Mouse (Mus musculus): ENCODE data around the gene Cdh23.

Cdh23 gene

DNA sequence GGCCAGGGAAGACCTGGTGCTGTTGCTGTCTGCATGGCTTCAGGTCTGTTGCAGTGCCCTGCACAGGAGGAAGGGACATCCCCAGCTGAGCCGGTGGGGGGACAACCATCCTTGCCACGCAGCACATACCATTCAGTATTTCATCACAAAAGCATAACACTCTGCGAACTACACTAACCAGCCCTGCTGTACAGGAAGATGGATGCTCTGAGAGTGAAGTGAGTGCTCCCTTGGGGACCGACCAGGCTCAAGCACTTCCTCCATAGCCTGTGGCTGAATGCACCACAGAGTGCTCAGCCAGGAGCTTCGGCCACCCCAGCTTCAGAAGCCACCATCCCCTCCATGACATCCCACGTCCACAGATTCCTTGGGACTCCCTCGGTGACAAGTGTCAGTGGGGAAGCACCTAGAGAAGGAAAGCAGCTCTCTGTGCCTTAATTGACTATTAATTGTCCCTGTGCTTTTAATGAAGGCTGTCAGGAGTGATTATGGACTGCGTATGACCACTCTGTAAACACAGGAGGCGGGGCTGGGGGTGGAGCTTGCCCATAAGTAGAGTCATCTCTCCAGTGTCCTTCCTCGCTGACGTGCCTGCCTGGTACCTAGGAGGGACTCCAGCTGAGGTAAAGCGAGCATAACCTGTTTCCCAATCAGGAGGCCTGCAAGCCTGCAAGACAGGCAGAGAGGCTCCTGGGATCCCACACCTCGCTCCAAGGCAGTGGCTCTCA lies 60.6 kb downstream of the Cdh23 start:
- DNase-seq (ENCODE audit: low read depth, low spot score), result no peak

GRCm38 (mm10) chr10:60634391-60634790 lies 61.9 kb downstream of the Cdh23 start:
- DNase-seq (ENCODE audit: low read depth, low spot score), result no peak

GRCm38 (mm10) chr10:60626086-60626485 lies 70.2 kb downstream of the Cdh23 start:
- no peak for DNase-seq (ENCODE audit: low read depth, low spot score)

DNA sequence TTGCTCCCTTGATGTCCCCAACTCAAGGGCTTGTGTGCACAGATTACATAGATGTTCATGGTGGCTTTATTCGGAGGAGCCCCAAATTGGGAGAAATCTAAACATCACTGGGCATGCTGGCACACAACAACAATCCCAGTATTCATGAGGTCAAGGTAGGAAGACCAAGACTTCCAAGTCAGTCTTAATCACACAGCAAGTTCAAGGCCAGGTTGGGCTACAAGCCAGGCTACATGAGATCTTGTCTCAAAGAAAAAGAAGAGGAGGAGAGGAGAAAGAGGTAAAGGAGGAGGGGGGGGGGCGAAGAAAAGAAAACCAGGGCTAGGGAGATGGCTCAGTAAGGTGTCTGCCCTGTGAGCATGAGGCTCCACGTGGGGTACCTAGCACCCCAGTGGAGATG lies 70.8 kb downstream of the Cdh23 start:
- DNase-seq (ENCODE audit: low read depth, low spot score), result no peak

DNA sequence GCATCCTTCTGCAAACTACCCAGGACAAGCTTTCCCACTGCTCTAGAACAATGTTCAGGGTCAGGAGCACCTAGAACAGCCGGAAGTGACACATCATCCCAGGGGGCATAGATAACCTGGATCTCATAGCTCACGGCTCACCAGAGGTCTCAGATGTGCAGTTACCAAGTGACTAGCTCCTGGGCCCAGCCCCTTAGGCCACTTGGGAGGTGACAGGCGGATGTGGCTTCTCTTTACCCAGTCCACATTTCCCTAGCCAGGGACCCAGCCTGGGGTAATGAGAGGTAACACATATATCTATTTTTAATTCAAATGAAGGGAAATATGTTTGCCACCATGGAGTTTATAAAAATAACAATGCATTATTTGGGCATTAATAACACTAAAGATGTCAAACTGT lies 71.3 kb downstream of the Cdh23 start:
- no peak for DNase-seq (ENCODE audit: low read depth, low spot score)

DNA sequence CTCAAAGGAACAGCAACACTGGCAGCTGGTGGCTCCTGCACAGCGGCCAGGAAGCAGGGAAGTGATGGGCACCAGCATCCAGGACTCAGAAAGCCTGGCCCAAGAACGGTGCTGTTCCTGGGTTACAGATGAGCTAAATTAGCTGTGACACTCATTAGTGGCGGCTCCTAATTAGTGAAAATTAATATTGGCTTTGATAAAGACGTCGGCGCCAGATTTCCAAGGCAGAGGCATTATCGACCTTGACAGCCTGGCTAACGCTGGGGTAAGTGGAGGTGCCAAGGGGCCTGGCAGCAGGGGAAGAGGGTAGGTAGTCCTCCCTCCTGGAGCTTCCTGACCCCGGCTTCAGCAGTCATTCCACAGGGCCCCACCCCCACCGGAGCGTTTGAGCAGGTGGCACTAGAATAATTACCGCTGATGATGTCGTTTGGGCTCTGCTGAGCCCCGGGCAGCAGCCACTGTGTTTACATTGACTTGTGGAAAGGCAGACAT lies 72.0 kb downstream of the Cdh23 start:
- DNase-seq (ENCODE audit: low read depth, low spot score), result no peak

- DNase-seq (ENCODE audit: low read depth, low spot score), result no peak
These were observed 73.5 kb downstream of the Cdh23 start for GRCm38 (mm10) chr10:60622836-60623235.

- DNase-seq (ENCODE audit: low read depth, low spot score), result no peak
These were observed 74.7 kb downstream of the Cdh23 start for GRCm38 (mm10) chr10:60621470-60622170.

GRCm38 (mm10) chr10:60615898-60616297 lies 80.4 kb downstream of the Cdh23 start:
- no peak for DNase-seq (ENCODE audit: low read depth, low spot score)

GRCm38 (mm10) chr10:60612893-60613292 lies 83.4 kb downstream of the Cdh23 start:
- DNase-seq (ENCODE audit: low read depth, low spot score), result peak; percentile 21

- DNase-seq (ENCODE audit: low read depth, low spot score), result no peak
These were observed 89.1 kb downstream of the Cdh23 start for GRCm38 (mm10) chr10:60607166-60607565.

GRCm38 (mm10) chr10:60606661-60607060 lies 89.6 kb downstream of the Cdh23 start:
- DNase-seq (ENCODE audit: low read depth, low spot score), result no peak

GRCm38 (mm10) chr10:60602235-60602634 lies 94.1 kb downstream of the Cdh23 start:
- no peak for DNase-seq (ENCODE audit: low read depth, low spot score)

- no peak for DNase-seq (ENCODE audit: low read depth, low spot score)
These were observed 101.1 kb downstream of the Cdh23 start for GRCm38 (mm10) chr10:60595166-60595565.

GRCm38 (mm10) chr10:60592881-60593575 lies 103.3 kb downstream of the Cdh23 start:
- DNase-seq (ENCODE audit: low read depth, low spot score), result no peak

DNA sequence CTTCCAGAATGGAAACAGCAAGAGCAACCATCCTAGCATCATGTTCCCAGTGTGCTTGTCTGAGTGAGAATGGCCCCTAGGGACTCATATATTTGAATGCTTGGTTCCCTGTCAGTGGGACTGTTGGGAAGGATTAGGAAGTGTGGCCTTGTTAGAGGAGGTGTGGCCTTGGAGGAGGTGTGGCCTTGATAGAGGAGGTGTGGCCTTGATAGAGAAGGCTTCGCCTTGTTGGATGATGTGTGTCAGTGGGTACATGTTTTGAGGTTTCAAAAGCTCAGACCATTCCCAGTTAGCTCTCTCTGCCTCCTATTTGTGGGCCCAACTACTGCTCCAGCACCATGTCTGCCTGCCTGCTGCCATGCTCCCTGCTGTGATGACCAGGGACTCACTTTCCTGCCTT lies 105.0 kb downstream of the Cdh23 start:
- DNase-seq (ENCODE audit: low read depth, low spot score), result no peak

GRCm38 (mm10) chr10:60590241-60590640 lies 106.0 kb downstream of the Cdh23 start:
- no peak for DNase-seq (ENCODE audit: low read depth, low spot score)

- no peak for DNase-seq (ENCODE audit: low read depth, low spot score)
These were observed 110.6 kb downstream of the Cdh23 start for GRCm38 (mm10) chr10:60585691-60586090.

- no peak for DNase-seq (ENCODE audit: low read depth, low spot score)
These were observed 113.3 kb downstream of the Cdh23 start for GRCm38 (mm10) chr10:60582956-60583355.

GRCm38 (mm10) chr10:60580666-60581065 lies 115.6 kb downstream of the Cdh23 start:
- DNase-seq (ENCODE audit: low read depth, low spot score), result no peak

DNA sequence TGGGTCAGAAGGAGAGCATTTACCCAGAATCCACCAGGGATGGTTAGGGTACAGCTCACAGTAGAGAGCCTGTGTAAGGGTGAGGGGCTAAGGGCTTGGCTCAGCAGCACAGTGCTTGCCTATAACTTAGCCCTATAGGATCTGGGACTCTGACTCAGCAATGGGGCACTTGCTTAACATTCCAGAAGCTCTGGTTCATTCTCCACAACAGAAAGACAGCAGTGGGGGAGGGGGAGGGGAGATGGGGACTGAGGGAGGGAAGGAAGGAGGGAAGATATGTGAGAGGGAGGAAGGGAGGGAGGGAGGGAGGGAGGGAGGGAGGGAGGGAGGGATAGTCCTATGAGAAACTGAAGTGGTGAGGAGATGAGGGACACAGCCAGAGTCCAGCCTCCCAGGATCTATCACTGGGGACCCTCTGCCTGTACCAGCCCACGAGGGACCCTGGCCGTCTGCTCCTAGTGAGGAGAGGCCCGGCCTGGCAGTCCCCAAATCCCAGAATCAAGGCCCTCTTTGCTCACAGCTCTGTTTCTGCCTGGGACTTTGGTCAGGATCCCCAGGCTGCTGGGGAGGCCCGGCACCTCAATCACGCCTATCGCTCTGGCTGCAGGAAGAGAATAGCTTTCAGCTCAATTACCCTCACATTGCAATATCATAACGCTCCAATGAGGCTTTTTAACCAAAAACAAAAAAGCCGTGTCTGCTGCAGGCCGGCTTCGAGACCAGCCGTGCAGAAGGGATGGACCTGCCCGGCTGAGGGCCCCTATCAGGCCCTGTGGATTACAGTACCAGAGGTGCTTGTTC lies 117.4 kb downstream of the Cdh23 start:
- DNase-seq (ENCODE audit: low read depth, low spot score), result no peak

All from CD4-positive helper T cell, adult 2 months (primary cell).